Mouse (Mus musculus): Measurements from ENCODE around the gene Fbxl8. TPM values are rescaled to one million over a fixed set of nuclear protein-coding genes. Genes with fewer than 3 reads are reported as not detected.
A peak's percentile ranks its signal among the peaks of the same experiment; 100 is the strongest.

The Fbxl8 gene
- polyA plus RNA-seq, 1 experiment from 2014 or later, result 1.0 TPM

DNA sequence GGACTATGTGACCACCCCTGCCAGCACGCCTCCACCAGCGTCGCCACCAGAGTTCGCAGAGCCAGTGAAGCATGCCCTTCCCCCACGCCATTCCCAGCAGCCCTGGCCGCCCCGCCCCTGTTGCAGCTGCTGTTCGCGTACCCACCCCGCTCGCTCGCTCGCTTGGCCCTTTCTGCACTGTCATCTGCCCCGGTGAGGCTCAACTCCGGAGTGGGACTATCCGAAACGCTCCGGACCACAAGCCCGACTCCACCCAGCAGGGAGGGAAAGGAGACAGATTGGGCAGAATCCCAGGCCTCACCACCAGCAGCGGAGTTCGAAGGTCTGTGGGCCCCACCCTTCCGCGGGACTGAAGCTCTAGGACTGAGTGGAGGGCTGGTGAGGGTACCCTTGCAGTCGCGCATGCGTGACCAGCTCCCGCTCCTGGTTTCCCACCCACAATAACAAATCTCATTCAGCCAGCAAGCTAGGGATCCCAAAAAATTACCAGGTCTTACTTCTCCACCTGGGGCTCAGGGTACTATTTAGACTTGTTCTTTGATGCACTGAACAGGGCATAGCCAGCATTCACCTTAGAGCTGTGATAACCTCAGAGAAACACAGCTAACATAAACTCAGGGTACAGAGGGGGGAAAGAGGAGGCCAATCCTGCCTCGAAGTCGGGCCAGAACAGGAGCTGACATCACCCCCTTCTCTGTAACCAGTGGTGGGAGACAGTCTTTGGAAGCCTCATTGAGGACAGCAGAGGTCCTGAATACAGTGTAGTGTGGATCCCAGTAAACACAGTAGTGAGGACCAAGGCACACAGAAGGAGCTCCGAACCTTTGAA is 12.1 kb downstream of the Fbxl8 start:
- 4% methylated on average over 30 of the region's 30 CpGs for WGBS
- H3K27ac ChIP-seq, result peak overlapping the region; percentile 30

DNA sequence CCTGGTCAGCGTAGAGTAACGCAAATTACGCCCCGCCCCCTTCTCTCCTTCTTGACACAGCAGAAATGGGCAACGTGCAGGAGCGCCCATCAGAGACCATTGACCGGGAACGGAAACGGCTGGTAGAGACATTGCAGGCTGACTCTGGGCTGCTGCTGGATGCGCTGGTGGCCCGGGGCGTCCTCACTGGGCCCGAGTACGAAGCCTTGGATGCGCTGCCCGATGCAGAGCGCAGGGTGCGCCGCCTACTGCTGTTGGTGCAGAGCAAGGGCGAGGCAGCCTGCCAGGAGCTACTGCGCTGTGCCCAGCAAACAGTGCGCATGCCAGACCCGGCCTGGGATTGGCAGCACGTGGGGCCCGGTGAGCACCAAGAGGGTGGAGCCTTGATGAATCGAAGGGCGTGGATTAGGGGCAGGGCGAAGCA is 14.5 kb downstream of the Fbxl8 start:
- Histone ChIP-seq H3K27me3 (ENCODE audit: insufficient read depth, poor library complexity, severe bottlenecking) (peaks cover 100% of the 10 kb centered on the region), H3K36me3 (peaks cover 38% of the 10 kb centered on the region), H3K4me3 (peak overlapping the region; percentile 34), H3K4me1 (replicated peaks) (peaks cover 34% of the 10 kb centered on the region), H3K9me3 (no peaks in the 10 kb centered on the region), H3K27ac (no peak overlapping the region)
- WGBS, result 2% methylated on average over 28 of the region's 28 CpGs
- no peak for DNase-seq (ENCODE audit: low spot score)

More for the DNA sequence above, 12.1 kb downstream of the Fbxl8 start:
- no peaks in the 10 kb centered on the region for H3K9me3 ChIP-seq
- H3K36me3 ChIP-seq, result peaks cover 14% of the 10 kb centered on the region
- H3K4me3 ChIP-seq, result peak overlapping the region; percentile 55
- H3K27me3 ChIP-seq (ENCODE audit: insufficient read depth, poor library complexity, severe bottlenecking), result peaks cover 100% of the 10 kb centered on the region
- peaks cover 32% of the 10 kb centered on the region for H3K4me1 ChIP-seq (replicated peaks)
- DNase-seq (ENCODE audit: low spot score), result peak; percentile 66

DNA sequence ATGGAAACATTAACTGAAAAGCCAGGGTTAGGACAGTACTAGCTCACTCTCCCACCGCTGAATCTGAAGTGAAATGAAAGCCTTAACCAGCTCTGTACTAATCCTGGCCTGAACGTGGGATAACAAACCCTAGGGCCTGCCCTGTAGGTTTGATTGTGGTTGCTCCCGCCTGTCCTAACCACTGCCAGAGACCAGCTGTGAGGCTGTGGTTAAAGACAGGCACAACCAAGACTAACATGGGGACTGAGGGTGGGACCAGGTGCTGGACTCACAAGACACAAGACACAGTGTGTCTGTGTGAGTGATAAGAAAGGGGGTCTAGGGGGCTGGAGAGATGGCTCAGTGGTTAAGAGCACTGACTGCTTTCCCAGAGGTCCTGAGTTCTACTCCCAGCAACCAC is 16.1 kb downstream of the Fbxl8 start:
- no peak for DNase-seq (ENCODE audit: low spot score)

DNA sequence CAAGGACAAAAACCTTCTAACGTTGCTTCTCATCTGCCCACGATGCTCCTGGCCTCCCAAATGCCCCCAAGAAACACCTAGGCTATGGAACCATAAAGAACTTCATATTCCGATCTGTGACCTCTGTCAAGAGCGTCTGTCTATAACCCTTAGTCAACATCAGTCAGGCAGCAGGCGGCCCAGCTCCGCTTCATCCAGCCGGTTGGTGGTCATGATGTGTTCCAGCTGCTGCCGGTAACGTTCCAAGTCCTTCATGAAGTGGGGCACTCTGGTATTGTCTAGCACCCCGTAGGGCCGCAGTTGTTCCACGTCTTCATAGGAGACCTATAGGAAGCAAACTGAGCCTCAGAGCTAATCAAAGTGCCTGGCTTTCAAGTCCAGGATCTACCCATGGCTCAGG is 17.4 kb downstream of the Fbxl8 start:
- H3K27me3 ChIP-seq (ENCODE audit: insufficient read depth, poor library complexity, severe bottlenecking), result peaks cover 93% of the 10 kb centered on the region
- DNase-seq (ENCODE audit: low spot score), result no peak
- peaks cover 28% of the 10 kb centered on the region for H3K4me1 ChIP-seq (replicated peaks)
- peaks cover 56% of the 10 kb centered on the region for H3K36me3 ChIP-seq
- WGBS, result 91% methylated on average over 12 of the region's 12 CpGs
- no peak overlapping the region for H3K27ac ChIP-seq
- H3K4me3 ChIP-seq, result no peak overlapping the region
- H3K9me3 ChIP-seq, result no peaks in the 10 kb centered on the region

More for the DNA sequence above, 16.1 kb downstream of the Fbxl8 start:
- peaks cover 34% of the 10 kb centered on the region for H3K4me1 ChIP-seq (replicated peaks)
- no peak overlapping the region for H3K27ac ChIP-seq
- H3K4me3 ChIP-seq, result no peak overlapping the region
- no peaks in the 10 kb centered on the region for H3K9me3 ChIP-seq
- WGBS, result 60% methylated on average over 3 of the region's 3 CpGs
- H3K36me3 ChIP-seq, result peaks cover 51% of the 10 kb centered on the region
- peaks cover 97% of the 10 kb centered on the region for H3K27me3 ChIP-seq (ENCODE audit: insufficient read depth, poor library complexity, severe bottlenecking)

DNA sequence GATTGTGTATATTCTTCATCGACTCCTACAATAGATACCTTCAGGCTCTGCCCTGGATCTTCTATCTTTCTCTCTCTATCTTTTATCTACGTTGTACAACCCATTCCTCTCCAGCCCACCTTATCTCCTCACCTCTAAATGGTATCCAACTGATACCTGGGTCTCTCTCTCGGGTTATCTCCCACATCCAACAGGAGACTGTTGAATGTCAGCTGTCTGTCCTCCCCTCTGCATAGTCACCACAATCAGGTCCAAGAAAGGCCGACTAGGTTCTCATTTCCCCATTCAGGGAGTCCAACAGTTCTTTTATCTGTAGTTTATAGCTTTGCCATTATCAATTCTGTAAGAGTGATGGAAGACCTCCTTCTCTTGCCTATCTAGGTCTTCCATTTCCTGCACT is 17.8 kb downstream of the Fbxl8 start:
- Histone ChIP-seq H3K4me3 (no peak overlapping the region), H3K27ac (no peak overlapping the region), H3K36me3 (peaks cover 56% of the 10 kb centered on the region), H3K9me3 (no peaks in the 10 kb centered on the region), H3K4me1 (replicated peaks) (peaks cover 29% of the 10 kb centered on the region), H3K27me3 (ENCODE audit: insufficient read depth, poor library complexity, severe bottlenecking) (peaks cover 89% of the 10 kb centered on the region)
- WGBS, result 84% methylated on average over 4 of the region's 4 CpGs
- no peak for DNase-seq (ENCODE audit: low spot score)

DNA sequence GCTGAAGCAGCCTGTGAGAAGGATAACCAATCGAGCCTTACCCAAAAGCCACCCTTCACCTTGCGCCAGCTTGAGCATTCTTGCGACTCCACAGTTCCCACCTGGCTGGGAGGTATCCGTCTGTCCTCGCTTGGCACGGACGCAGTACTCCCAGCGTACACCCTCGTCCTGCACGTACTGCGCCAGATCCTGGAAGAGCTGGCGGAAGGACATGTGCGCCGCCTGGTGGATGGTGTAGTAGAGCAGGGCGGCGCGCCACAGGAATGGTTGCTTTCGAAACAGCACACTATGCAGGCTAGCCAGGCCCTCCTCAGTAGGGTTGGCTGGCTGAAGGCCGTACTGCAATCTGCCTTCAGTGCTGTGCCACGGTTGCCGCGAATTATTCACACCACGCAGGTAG is 18.6 kb downstream of the Fbxl8 start:
- Histone ChIP-seq H3K36me3 (peaks cover 56% of the 10 kb centered on the region), H3K27me3 (ENCODE audit: insufficient read depth, poor library complexity, severe bottlenecking) (peaks cover 81% of the 10 kb centered on the region), H3K4me3 (no peak overlapping the region), H3K27ac (no peak overlapping the region), H3K9me3 (no peaks in the 10 kb centered on the region), H3K4me1 (replicated peaks) (peaks cover 36% of the 10 kb centered on the region)
- DNase-seq (ENCODE audit: low spot score), result no peak
- WGBS, result 24% methylated on average over 23 of the region's 23 CpGs

DNA sequence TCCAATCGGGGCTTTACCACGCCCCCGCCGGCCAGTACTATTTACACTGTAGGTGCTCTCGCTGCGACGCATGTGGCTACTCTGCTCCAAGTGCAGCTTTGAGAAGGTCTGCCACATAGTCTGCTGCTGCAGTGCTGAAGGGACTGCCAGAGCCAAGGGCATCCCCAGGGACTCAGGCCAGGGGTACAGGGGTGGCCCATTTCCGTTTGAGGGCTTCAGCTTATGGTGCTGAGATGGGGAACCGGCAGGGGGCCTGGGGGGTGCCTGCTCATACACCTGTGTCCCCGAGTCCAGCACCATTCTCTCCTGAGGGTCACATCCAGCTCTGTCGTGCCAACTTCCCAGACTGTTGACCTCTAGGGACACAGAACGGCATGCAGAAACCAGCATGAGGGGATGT is 21.1 kb downstream of the Fbxl8 start:
- no peak overlapping the region for H3K27ac ChIP-seq
- H3K9me3 ChIP-seq, result no peaks in the 10 kb centered on the region
- peaks cover 49% of the 10 kb centered on the region for H3K36me3 ChIP-seq
- no peak overlapping the region for H3K4me3 ChIP-seq
- H3K27me3 ChIP-seq (ENCODE audit: insufficient read depth, poor library complexity, severe bottlenecking), result peaks cover 66% of the 10 kb centered on the region
- 44% methylated on average over 12 of the region's 12 CpGs for WGBS
- peaks cover 51% of the 10 kb centered on the region for H3K4me1 ChIP-seq (replicated peaks)
- DNase-seq (ENCODE audit: low spot score), result no peak

DNA sequence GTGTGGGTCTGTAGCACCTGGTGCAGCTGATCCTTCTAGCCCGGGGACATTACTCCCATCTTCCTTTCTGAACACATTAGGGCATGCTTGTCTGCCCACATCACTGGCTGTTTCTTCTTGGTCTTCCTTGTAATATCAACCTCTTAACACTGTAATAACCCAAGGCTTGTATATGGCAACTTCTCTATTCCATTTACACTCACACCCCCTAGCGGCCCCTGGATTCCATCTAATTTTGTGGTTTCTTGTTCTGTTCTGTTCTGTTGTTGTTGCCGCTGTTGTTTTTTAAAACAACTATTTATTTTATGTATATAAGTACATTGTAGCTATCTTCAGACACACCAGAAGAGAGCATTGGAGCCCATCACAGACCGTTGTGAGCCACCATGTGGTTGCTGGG is 22.5 kb downstream of the Fbxl8 start:
- DNase-seq (ENCODE audit: low spot score), result no peak
- H3K4me1 ChIP-seq (replicated peaks), result peaks cover 57% of the 10 kb centered on the region
- peaks cover 61% of the 10 kb centered on the region for H3K27me3 ChIP-seq (ENCODE audit: insufficient read depth, poor library complexity, severe bottlenecking)
- no peaks in the 10 kb centered on the region for H3K9me3 ChIP-seq
- WGBS, result 88% methylated on average over 4 of the region's 4 CpGs
- no peak overlapping the region for H3K4me3 ChIP-seq
- no peak overlapping the region for H3K27ac ChIP-seq
- H3K36me3 ChIP-seq, result peaks cover 39% of the 10 kb centered on the region

DNA sequence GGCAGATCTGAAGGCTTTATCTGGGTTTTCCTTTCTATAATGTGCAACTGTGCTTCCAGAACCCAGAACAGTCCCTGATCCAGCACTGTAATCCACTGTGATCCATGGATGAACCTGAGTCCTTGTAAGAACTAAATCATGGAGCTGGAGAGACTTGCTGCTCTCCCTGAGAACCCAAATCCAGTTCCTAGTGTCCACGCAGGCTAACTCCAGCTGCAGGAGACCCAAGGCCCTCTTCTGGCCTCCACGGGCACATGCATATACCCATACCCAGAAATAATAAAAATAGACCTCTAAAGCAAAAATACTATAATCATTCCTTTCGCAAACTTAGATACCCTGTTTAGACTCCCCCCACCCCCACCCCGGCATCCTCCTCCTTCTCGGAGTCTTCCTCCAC is 23.8 kb downstream of the Fbxl8 start:
- Histone ChIP-seq H3K4me3 (peak overlapping the region; percentile 54), H3K36me3 (peaks cover 25% of the 10 kb centered on the region), H3K4me1 (replicated peaks) (peaks cover 54% of the 10 kb centered on the region), H3K27me3 (ENCODE audit: insufficient read depth, poor library complexity, severe bottlenecking) (peaks cover 54% of the 10 kb centered on the region), H3K9me3 (no peaks in the 10 kb centered on the region), H3K27ac (0 out of 2 replicates have a peak overlapping the region, but pooled peaks have one; percentile 91)
- DNase-seq (ENCODE audit: low spot score), result no peak
- WGBS, result 87% methylated on average over 5 of the region's 5 CpGs

DNA sequence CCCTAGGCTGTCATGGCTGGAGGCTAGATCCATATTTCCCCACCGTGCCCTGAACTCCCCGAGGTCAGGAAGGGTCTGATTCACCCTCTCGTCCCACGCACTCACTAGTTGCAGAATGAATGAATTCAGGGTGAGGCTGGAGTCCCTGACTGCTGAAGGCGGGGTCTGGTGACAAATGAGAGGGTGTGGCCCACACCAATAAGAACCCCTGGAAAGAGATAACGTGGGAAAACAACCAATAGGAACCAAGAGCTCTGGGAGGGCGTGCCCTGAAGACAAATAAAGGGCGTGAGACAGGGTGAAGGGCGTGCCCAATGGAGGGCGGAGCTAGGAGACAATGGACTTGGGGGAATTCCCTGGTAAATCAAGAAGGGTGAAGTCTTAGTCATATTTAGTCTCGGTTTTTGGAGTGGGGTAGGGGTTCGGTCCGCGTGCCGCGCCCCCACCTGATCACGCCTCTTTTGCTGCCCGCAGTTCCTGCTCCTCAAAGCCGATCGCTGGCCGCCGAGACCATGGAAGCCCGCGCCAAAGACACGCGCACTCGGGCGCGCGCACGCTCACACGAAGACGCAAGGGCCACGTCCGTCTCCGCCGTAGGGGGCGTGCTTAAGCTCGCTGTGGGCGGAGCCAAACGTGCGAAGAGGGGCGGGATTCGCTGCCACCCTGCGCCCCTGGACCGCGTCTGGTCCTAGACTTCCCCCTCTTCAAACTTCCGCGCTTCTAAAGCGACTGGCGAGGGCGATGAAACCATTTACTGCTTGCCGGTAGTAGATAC is 24.7 kb downstream of the Fbxl8 start:
- no peaks in the 10 kb centered on the region for H3K9me3 ChIP-seq
- peaks cover 18% of the 10 kb centered on the region for H3K36me3 ChIP-seq
- peak overlapping the region; percentile 91 for H3K27ac ChIP-seq
- peaks cover 50% of the 10 kb centered on the region for H3K27me3 ChIP-seq (ENCODE audit: insufficient read depth, poor library complexity, severe bottlenecking)
- H3K4me1 ChIP-seq (replicated peaks), result peaks cover 54% of the 10 kb centered on the region
- H3K4me3 ChIP-seq, result peak overlapping the region; percentile 54
- peak; percentile 95 for DNase-seq (ENCODE audit: low spot score)
- WGBS, result under 1% methylated on average over 53 of the region's 53 CpGs

DNA sequence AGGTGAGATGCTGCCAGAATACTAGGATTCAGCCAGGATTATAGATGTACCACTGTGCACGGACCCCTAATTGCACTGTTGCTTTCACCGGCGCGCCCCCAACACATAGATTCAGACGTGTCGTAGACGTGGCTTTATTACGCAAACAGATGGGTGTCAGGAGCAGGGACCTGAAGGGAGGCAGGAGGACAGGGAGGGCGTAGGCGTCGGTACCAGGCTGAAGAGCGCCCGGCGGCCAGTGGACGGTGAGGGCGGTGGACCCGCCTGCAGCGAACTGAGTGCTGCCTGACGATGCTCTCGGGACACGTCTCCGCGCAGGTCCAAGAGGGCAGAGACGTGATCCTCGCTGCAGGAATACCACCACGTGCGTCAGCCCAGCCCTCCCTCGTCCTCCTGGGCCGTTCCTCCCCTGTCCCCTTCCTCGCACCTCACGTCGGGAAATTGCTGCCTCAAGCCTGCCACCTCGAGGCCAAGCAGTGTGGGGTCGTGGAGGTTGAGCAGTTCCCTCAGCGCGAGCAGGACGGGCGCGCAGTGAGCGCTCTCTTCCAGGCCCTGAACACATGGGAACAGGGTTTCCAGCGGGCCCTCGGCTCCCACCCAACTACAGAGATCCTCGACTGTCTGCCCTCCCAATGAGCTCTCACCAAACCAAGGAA is 25.5 kb downstream of the Fbxl8 start, which contains the start of gene 4931428F04Rik:
Gene 4931428F04Rik (minus strand): TSS at position 60 of the 656 bp plus-strand sequence.
- DNase-seq (ENCODE audit: low spot score), result peak; percentile 71
- 2% methylated on average over 43 of the region's 43 CpGs for WGBS
- Histone ChIP-seq H3K9me3 (no peaks in the 10 kb centered on the region), H3K4me1 (replicated peaks) (peaks cover 54% of the 10 kb centered on the region), H3K27ac (peak within 1 kb of the TSS; percentile 91), H3K4me3 (peak within 1 kb of the TSS; percentile 54), H3K36me3 (peaks cover 12% of the 10 kb centered on the region), H3K27me3 (ENCODE audit: insufficient read depth, poor library complexity, severe bottlenecking) (peaks cover 45% of the 10 kb centered on the region)

DNA sequence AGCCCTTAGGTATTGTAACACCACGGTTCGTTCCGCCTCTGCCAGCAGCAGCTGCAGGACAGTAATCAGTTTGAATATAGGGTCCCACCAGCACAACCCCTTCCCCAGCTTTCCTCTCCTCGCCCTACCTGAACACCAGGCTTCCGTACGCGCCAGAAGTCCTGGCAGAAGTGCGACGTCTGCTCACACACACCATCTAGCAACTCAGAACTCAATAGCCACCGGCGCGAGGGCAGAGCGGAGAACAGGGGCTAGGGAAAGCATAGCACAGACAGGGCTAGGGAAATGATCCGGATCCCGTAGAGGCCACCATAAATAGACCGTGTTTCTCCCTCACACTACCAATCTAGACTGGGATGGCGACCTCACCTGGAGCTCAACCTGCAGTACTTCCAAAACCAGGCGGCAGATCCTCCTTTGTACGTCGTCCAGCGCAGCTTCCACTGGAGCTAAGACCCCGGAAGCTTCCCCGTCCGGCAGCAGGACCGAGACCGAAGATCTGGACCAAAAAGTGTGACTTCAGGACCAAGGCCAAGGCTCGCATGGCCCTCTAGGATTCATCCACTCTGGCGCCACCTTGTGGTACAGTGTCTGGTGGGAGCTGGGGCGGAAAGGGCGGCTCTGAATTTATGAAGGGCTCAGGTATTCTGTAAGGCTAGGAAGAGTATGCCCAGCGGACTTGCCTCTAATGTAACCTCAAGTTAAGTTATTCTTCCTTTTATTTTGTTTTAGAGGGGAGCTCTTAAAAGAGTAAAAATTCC is 26.3 kb downstream of the Fbxl8 start:
- H3K36me3 ChIP-seq, result peaks cover 4% of the 10 kb centered on the region; the same call in 1 of the 2 replicates
- H3K27ac ChIP-seq, result 0 out of 2 replicates have a peak overlapping the region, but pooled peaks have one; percentile 91
- H3K4me3 ChIP-seq, result peak overlapping the region; percentile 54
- peaks cover 48% of the 10 kb centered on the region for H3K4me1 ChIP-seq (replicated peaks)
- no peaks in the 10 kb centered on the region for H3K9me3 ChIP-seq
- peak; percentile 89 for DNase-seq (ENCODE audit: low spot score)
- 9% methylated on average over 31 of the region's 31 CpGs for WGBS
- H3K27me3 ChIP-seq (ENCODE audit: insufficient read depth, poor library complexity, severe bottlenecking), result peaks cover 44% of the 10 kb centered on the region

Data from hindbrain, embryonic 10.5 days (tissue).